Mouse (Mus musculus) olfactory bulb, adult 2 months (tissue): ENCODE data around the gene Rgmb.

Source experiments
- CTCF ChIP-seq: fragments of 200-500 bp; IDR thresholded peaks from 2 replicates; pipeline ENCODE4 v1.5.1; 2012; ENCODE audit warnings: low read depth, mild to moderate bottlenecking, low read length, moderate library complexity; ENCODE audit not compliant: insufficient read depth
- POLR2A ChIP-seq: fragments of 200-500 bp; IDR thresholded peaks from 2 replicates; pipeline ENCODE4 v1.6.1; 2012; ENCODE audit warnings: mild to moderate bottlenecking, low read depth, low read length, moderate library complexity; ENCODE audit not compliant: insufficient read depth

- TF ChIP-seq CTCF (no peak), POLR2A (no peak)
These were observed 43.8 kb downstream of the Rgmb start for GRCm38 (mm10) chr17:15787036-15787435.
